Mouse (Mus musculus) cerebellum, postnatal 10 days (tissue): ENCODE data around the gene Rnd2.
"Not testable (repeated sequence)": the region's sequence is repeated elsewhere in the genome, so short reads cannot be mapped to it uniquely, and the experiment has no call there.

Experiments used
- DNase-seq, 2 experiments: peaks; one replicate each; pipeline ENCODE4 v3.0.0; 2021; ENCODE audit warnings: mixed read lengths in 2 of 2

Rnd2 gene

DNA sequence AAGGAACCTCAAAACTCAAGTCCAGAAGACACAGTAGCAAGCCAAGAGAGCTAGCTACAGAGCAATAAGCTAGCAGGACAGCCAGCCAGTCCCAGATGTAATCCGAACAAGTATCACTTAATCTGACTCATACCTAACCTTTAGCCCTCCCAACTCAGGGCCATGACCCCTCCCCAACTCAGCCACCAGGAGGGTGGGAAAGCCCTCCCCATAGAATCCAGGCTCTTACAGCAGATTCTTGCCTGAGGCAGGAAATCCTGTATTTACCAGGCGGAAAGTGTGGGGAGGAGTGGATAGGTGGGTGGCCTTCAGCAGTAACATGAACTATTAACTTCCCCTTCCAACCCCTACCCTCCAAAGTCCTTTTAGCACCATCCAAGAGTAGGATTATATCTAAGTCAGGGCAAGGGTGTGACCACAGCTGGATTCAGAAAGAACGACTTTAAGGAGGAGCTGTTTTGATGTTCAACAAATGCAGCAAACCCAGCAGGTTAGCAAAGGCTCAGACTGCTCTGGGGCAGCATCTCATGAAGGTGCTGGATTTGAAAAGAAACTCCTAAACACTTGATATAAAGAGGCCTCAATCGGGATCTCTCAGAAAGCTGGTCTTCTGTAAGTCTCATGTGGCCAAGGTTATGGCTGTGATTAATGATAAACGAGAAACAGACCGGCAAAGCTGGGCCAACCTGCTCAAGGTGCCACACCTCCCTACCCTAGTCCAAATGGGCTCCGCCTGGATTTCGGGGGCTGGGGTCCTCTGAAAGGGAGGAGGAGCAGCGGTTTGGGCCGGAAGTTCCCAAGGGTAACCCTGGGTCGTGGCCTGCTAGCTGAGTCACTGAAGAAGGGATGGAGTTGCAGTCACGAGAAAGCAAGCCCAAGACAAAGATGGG is at the start of gene Rnd2:
Gene Rnd2, plus strand, starts transcription at position 789 of the 890 bp plus-strand sequence.
- DNase-seq: no peak

- DNase-seq: no peak
Measured at GRCm38 (mm10) chr11:101415306-101415705, 49.5 kb upstream of the Rnd2 start.

DNA sequence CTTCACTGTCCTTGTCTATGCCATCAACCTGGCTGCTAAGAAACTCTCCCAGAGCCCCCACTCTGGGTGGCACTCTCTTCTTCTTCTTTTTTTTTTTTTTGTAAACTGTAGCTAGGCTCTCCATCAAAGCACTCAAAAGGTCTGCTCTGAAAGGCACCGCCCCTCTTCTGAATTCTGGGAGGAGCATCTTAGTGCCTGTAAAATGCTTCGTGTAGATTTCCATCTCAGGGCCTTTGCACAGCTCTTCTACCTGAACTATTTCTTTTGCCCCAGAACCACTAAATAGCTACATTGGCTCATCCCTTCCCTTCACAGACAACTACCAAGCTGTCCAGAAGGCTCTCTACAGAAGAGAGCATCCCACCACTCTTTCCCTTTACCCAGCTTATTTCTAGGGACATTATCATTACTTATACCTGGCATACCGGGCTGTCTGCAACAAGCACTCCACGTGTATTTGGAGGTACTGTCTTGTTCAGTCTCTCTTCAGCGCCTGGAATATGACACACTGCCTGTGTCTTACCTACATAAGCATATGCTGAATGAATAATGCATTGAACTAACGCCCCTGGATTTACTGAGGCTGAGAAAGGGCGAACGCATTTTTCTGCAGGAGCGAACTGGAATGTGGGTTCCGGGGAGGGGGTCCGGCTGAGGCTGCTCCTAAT is 48.2 kb upstream of the Rnd2 start:
- DNase-seq: no peak

- peak; percentile 95 to 97 for DNase-seq
Measured at GRCm38 (mm10) chr11:101417101-101417855, 47.5 kb upstream of the Rnd2 start, which contains the start of gene Aarsd1. TSS of gene Aarsd1 (minus strand) at chr11:101417615.

DNA sequence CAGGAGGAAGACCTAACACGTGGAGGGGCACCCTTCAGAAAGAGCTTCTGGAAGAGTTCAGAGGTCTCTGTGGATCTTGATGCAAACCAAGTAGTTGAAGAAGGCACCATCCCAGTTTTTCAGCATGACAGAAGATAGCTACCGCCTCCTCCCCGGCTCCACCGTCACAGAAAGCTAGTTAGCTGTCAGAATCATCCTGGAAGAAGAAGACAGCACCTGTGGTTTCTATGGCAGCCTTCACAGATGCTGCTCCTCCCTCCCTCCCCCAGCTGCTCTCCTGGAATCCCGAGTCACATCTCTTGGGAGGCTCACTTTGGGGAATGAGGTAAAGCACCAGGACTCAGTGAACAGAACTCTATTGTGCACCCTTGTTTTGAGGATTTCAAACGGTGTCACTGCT is 45.8 kb upstream of the Rnd2 start:
- no peak for DNase-seq

DNA sequence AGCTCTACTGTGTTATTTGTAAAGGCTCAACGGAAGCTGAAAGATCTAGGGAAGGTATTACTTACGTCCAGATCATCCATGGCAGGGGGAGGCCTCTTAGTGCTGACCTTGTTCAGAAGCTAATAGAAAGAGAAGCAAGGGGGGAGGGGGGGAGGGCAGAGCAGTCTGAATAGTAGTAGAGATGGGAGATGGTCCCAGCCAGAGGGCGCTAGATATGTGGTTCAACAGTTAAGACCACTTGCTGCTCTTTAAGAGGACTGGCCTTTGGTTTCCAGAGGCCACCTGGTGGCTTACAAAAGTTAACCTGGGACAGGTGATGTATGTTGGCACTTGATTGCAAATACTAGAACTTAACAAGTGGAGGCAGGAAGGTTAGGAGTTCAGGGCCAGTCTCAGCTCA is 45.2 kb upstream of the Rnd2 start:
- peak in 1 of 2 experiments; percentile 36 for DNase-seq

DNA sequence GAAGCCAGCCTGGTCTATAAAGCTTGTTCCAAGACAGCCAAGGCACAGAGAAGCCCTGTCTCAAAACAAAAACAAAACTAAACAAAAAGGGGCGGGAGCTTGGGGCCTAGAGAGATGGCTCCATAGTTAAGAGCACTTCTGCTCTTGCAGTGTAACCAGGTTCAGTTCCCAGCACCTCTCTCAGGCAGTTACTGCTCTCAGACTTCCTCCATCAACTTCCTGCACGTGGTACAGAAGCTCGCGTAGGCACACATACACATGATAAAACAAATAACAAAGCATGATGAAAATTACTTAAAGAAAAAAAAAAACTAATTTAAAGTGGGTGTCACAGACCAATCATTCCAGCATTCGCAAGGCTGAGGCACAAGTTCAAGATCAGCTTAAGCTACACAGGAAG is 44.7 kb upstream of the Rnd2 start:
- no peak for DNase-seq

DNA sequence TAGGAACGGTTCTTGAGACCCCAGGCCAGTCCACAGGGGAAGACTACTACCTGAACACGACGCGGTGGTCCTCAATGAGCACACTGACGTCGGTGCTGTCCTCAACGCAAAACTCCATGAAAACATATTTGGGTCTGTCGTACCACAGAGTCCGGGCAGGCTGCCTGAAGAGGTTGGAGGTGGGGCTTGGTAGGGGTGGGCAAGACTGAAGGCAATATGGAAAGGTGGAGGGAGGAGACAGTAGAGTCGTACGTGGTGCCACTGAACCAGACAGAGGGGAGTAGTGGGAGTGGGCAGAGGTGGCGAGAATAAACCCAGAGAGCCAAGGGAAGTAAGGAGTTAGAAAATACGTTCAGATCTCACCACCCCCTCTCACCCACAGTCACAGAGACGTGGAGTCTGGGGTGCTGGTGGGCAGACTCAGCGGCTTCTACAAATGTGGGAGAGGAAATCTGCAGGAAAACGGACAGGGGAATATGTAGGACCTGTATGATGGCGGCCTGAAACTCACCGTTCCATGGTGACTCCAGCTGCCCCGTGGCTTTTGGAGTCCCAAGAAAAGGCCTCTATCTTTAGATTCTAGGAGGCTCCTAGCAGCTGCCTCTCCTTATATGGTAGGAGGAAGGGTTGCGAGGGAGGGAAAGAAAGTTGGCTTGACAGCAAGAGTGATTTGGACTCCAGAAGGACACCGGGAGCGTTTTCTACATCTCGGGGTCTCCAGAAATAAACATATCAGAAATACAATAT is 40.5 kb upstream of the Rnd2 start, which contains the start of gene Gm27029:
Gene Gm27029, minus strand, starts transcription at position 692 of the 747 bp plus-strand sequence.
- DNase-seq: peak; percentile 59 to 66

DNA sequence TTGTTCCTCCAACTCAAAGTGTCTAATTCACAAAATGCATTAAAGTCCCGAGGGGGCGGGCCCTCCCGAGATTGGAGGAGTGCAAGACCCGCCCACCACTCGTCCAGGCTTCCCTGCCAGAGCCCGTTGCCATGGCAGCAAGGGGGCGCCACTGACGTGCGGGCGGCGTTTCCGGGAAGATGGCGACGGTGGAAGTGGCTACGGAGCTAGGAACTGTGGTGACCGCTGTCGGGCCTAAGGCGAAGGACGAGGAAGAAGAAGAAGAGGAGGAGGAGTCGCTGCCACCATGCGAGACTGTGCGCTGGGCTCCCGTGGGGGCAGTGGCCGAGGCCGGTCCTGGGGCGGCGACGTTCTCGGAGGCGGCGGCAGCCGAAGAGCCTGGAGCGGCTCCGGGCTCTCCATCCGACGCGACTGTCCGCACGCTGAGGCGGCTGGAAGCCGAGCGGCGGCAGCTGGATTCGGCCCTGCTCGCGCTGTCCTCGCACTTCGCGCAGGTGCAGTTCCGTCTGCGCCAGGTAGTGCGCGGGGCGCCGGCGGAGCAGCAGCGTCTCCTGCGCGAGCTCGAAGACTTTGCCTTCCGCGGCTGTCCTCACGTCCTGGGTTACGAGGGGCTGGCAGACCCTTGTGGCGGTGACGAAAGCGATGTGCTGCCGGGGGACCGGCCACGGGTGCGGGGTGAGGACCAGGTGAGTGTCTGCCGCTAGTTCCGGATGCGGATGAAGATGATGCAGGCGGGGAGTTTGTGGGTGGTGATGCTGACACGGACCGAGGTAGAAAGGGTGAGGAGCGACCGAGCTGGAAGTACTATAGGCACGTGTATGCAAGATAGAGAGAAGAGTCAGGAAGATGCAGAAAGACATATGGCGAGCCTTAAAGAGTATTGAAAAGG is 39.6 kb upstream of the Rnd2 start, which contains the start of the genes Rundc1 and Ptges3l:
Gene Rundc1, plus strand, starts transcription at position 161 of the 889 bp plus-strand sequence.
Gene Ptges3l, minus strand, starts transcription at position 409 of the 889 bp plus-strand sequence.
- DNase-seq: peak; percentile 100

GRCm38 (mm10) chr11:101426165-101426564 is 38.6 kb upstream of the Rnd2 start:
- DNase-seq: no peak

DNA sequence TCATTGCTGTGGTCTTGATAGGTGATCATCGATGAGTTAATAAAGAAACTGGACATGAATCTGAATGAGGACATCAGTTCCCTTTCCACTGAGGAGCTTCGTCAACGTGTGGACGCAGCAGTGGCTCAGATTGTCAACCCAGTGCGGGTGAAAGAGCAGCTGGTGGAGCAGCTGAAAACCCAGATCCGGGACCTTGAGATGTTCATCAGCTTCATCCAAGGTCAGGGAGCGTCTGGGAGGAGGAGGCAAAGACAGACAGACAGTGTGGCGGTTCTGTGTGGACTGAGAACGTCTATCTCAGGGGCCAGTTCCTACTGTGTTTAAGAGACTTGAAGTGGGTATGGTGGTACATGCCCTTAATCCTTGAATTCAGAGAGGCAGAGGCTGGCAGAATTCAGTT is 33.5 kb upstream of the Rnd2 start:
- DNase-seq: no peak

DNA sequence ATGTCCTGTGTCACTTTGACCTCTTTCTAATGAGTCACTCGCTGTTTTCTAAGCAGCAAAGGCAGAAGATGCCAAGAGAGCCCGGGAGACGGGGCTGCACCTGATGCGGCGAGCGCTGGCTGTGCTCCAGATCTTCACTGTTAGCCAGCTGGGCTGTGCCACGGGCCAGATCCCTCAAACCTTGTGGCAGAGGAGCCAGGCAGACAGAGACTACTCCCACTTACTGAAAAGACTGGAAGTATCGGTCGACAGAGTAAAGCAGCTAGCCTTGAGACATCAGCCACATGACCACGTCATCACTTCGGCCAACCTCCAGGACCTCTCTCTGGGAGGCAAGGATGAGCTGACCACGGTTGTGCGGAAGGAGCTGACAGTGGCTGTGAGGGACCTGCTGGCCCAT is 31.4 kb upstream of the Rnd2 start:
- DNase-seq: peak; percentile 81 to 84

GRCm38 (mm10) chr11:101435831-101436230 is 29.0 kb upstream of the Rnd2 start:
- DNase-seq: no peak

GRCm38 (mm10) chr11:101436916-101437315 is 27.9 kb upstream of the Rnd2 start:
- no peak for DNase-seq

GRCm38 (mm10) chr11:101438006-101438405 is 26.8 kb upstream of the Rnd2 start:
- DNase-seq: not testable (repeated sequence)

GRCm38 (mm10) chr11:101441450-101442126 is 23.2 kb upstream of the Rnd2 start:
- DNase-seq: not testable (repeated sequence)

GRCm38 (mm10) chr11:101442127-101442693 is 22.6 kb upstream of the Rnd2 start, which contains the start of gene Rpl27:
TSS of gene Rpl27 (plus strand) at chr11:101442298.
- peak; percentile 98 to 99 for DNase-seq

GRCm38 (mm10) chr11:101442760-101443159 is 22.0 kb upstream of the Rnd2 start:
- DNase-seq: no peak

DNA sequence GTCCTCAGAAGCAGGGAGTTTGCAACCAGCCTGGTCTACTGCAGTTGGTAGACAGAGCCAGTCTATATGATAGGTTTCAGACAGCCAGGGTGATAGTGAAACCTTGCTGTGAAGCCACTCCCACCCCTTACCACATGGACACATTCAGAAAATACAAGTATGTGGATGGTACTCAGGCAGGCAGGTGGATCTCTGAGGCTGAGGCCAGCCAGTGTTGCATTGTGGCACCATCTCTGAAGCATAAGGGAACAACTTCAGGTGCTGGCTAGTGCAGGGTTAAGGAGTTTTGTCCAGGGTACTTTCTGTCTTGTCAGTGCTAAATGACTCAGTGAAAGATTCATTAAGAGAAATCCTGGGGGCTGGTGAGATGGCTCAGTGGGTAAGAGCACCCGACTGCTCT is 18.5 kb upstream of the Rnd2 start:
- DNase-seq: no peak

DNA sequence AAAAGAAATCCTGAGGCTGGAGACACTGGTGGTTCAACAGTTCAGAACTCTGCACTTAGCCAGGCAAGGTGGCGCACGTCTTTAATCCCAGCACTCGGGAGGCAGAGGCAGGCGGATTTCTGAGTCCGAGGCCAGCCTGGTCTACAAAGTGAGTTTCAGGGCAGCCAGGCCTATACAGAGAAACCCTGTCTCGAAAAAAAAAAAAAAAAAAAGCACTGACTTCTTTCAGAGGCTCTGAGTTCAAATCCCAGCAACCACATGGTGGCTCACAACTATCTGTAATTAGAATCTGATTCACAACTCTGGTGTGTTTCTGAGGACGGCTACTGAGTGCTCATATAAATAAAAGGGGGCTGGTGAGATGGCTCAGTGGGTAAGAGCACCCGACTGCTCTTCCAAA is 17.9 kb upstream of the Rnd2 start:
- DNase-seq: not testable (repeated sequence)
